Mouse (Mus musculus) R1 (cell line): ENCODE data around the gene Uqcrq.

Source experiments
- DNase-seq: peaks from one replicate; pipeline ENCODE4 v3.0.0-alpha.2; 2018; ENCODE audit warnings: low read depth, low spot score

The Uqcrq gene

DNA sequence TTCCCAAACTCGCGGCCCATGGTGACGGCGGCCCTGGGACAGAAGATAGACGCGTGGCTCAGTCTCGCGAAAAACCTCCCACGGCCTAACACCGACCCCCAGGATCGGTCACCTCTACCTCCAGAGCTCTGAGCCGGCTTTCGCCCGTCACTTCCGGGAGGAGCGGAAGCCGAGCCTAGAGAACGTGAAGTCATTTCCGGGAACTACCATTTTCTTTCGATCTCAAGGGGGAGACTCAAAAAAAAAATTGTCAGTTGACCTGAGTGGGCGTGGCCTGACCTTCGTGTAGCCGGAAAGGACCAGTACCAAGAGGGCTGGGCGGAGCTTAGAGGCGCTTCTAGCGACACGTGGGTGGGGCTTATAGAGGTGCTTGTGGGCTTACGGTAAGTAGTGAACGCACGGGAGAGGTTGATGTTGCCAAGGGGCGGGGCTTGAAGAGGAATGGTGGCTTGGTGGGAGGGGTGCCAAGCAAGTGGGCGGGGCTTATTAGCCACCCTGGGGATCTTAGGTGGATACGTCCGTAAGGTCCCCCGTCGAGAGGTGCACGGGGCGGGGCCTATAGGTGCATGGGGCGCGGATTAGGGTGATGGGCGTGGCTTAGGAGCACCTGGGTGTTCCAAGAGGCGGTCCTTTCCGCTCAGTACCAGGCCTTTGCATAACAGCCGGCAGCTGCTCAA, at the start of gene Uqcrq, which contains the start of gene Gdf9:
Gene Uqcrq, minus strand, starts transcription at position 162 of the 677 bp plus-strand sequence.
Gene Gdf9, plus strand, starts transcription at position 354 of the 677 bp plus-strand sequence.
- DNase-seq: peak; percentile 100

DNA sequence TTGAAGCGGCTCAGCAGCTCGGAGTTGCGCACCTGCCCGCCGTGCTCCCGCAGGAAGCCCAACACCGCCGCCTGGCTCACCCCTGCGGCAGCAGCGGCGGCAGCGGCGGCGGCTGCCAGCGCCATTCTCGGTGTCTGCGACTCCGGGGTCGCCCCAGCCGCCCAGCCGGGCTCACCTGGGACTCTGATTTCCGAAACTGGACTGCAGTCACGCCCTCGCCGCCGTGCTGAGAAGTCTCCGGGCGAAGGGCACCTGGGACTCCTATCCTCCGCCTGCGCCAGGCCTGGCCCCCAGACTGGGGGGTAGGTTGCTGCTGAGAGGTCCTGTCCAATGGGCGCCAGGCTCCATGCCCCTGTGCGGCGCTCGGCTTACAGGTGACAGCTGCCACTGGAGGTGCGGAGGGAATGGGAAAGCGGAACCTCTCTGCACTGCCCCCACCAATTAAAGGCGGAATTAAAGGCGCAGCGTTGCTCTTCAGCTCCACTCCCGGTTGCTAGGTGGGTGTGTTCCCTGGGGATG, 49.2 kb upstream of the Uqcrq start, which contains the start of the genes Gm9945 and Sowaha:
Gene Gm9945, plus strand, starts transcription at position 384 of the 519 bp plus-strand sequence.
Gene Sowaha, minus strand, starts transcription at position 492 of the 519 bp plus-strand sequence.
- peak; percentile 82 for DNase-seq

DNA sequence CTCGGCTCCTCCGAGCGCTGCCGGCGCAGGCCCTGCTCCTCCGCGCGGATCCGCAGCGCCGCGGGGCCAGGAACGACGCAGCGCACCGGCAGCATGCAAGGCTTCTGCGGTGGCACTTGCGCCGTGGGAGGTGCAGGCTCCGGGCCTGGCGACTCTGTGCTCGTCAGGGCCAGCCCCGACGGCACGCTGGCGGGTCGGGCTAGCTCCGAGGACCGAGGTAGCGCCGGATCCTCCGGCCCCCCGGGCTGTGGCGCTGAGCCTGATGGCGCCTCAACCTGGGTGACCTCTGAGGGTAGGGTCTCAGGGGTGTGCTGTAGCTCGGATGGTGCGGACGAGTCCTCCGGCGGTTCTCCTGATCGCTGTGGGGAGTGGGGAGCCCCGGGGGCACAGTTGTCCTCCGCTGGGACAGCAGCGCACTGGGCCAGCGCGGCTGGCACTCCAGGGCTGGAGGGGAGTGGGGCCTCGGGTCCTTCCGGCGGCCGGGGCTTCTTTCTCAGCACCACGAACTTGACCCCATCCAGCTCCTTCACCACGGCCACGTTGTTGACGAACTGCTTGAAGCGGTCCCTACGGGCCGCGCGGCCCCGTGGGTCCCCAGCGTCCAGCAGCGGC, 48.6 kb upstream of the Uqcrq start:
- DNase-seq: peak; percentile 51

DNA sequence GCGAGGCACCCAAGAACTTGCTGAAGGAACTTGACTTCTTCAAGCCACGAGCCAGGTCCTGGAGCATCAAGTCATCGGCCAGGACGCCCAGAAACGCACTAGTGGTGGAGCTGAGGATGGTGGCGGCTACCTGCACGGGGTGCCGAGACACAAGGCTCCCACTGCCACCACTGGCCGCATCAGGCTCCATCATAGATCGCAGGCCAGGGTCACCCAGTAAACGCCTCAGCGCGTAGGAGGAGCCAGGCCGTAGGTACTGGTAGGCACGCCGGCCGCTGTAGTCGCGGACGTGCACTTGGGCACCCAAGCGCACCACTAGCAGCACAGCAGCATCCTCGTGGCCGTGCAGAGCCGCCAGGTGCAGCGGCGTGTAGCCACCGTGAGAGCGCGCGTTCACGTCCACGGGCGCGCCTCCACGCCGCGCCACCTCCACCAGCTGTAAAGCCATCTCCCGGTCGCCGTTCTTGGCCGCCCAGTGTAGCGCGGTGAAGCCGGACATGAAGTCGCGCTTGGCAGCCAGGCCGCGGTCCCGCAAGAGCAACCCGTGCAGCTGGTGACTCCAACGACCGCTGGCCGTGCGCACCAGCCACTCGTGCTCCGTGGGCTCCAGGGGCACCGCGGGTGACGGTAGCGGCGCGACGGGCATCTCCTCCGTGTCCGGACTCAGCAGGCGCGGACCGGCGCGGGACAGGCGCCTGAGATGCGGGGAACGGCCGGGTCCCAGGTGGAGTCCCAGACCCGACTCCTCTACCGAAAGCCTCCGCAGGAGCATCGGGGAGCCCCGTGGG, 47.9 kb upstream of the Uqcrq start:
- DNase-seq: peak; percentile 55

DNA sequence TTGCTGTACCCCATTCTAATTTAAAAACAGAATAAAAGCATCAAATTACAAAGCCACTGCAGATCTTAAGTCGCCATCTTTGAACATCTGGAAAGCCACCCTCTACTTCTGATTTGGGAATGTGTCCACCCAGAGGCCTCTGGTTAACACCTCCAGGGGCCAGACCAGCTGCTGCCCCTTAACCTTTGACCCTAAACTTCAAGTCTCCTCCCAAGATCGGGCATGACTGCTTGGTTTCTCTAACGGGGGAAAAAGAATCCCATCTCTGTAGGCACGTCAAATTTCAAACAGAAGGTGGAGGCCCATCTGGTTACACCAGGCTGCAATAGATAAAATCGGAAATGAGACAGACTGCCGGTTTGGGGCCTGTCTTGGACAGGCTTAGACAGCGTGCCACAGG, 47.2 kb upstream of the Uqcrq start:
- peak; percentile 16 for DNase-seq

DNA sequence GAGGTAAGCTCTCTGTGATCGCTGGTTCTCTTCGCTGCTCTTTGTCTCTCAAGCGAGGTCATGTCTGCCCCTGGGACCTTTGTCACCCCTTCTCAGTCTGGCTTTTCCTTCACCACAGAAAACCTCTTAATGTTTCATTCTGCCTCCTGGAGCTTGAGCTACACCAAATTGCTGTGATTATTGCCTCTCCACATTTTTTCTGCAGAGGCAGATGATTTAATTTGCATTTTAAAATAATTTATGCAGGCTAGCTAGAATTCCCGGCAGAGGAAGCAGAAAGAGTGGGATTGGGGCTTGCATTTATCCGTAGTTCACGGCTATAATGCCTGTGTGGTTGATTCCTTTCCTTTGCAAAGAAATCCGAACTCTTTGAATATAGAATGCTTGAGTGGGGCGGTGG, 45.0 kb upstream of the Uqcrq start:
- no peak for DNase-seq

DNA sequence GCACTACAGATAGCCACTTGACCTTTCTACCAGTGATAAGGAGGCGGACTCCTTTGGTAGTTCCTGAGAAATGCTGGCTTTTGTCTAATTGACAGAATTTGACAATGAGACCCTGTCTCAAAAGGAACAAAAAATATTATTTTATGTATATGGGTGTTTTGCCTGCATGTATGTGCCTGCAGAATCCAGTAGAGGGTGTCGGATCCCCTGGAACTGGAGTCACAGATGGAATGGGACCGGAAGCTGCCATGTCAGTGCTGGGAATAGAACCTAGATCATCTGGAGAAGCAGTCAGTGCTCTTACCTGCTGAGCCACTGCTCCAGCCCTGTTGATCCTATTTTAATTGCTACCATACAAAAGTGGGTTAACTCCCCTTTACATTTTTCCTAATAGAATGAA, 42.1 kb upstream of the Uqcrq start:
- no peak for DNase-seq

DNA sequence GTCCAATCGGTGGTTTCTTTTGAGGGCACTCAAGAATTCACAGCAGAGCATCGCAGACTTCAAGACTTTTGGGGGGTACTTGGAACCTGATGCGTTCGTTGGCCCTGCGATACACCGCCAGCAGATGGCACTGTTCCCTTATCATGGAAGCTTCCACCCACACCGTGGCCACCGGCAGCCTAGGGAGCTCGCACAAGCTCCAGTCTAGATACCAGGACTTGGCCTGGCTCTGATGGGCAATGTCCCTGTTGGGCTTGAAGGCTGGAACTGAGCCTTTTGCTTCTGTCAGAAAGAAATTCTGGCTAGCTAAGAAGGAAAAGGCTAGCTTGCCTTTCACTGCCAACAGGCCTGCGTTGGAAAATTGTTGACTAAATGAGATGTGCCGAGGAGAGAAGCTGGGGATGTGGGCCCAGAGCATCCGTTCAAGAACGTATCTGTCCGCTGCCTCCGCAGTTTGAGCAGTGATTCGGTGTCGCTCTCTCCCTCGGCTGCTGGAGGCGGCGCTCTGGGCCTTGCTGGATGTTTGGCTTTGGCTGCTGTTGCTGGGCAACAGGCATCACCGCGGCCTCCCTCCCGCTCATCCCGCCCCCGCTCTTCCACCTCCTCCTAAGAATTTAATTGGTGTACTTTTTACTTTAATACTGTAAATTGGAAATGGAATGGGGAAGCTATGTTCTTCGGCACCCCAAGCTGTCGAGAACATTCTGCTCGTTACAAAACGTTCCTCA, 39.5 kb upstream of the Uqcrq start, which contains the start of gene Gm9837:
Gene Gm9837, minus strand, starts transcription at position 512 of the 728 bp plus-strand sequence.
- DNase-seq: peak; percentile 87

DNA sequence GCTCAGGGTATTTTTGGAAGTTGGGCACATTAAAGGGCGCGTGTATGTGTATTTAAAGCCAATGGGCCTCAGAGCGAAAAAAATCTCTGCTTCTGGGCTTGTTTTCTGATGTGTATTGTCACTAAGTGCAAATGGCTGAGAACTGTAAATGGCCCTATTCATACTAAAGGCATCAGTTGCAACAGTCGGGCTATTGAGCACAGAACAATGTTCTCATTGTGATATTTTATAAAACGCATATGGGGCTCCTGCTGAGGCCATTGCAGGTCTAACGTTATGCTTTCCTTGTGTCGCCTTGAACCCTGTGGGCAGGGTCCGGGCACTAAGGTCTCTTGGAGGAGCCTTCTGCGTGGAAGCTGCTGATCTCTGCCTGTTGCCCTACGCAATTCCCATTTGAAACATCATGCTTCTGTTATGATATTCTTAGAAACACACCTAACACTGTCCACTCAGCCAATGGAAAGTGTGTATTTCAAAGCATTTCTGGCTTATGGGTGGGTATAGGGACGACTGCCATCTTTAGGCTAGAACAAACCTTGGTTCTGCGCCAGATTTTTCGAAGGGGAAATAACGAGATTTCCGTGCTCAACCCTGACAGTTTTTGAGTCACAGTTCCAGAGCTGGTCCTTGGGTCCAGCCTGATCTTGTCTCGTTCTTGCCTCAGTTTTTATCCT, 38.8 kb upstream of the Uqcrq start:
- DNase-seq: no peak

DNA sequence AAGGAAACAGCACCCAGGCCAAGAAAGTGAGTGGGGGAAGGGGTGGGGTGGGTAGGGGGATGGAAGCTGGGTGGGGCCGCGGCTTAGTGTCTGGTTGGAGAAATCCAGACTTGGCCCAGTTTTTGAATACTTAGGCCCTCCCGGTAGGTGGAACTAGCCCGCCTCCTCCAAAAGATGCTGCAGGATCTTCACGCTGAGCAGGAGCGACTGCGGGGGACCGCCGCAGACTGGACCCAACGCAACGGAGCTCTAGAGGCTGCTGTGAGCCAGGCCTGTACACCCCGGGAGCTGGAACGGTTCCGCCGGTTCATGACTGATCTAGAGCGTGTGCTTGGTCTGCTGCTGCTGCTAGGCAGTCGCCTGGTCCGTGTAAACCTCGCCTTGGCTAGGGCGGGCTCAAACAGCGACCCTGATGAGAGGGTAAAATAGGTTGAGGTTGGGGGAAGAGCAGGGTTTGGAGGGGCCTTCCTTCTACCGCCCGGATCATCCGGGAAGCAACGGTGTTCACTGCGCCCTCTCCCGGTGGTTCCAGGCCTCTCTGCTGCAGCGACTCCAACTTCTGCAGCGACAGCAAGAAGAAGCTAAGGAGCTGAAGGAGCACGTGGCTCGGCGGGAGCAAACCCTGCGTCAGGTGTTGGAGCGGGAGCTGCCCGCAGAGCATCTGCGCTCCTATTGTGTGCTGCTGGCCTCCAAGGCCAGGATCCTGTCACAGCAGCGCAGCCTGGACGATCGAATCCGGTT, 35.8 kb upstream of the Uqcrq start:
- DNase-seq: peak; percentile 91

DNA sequence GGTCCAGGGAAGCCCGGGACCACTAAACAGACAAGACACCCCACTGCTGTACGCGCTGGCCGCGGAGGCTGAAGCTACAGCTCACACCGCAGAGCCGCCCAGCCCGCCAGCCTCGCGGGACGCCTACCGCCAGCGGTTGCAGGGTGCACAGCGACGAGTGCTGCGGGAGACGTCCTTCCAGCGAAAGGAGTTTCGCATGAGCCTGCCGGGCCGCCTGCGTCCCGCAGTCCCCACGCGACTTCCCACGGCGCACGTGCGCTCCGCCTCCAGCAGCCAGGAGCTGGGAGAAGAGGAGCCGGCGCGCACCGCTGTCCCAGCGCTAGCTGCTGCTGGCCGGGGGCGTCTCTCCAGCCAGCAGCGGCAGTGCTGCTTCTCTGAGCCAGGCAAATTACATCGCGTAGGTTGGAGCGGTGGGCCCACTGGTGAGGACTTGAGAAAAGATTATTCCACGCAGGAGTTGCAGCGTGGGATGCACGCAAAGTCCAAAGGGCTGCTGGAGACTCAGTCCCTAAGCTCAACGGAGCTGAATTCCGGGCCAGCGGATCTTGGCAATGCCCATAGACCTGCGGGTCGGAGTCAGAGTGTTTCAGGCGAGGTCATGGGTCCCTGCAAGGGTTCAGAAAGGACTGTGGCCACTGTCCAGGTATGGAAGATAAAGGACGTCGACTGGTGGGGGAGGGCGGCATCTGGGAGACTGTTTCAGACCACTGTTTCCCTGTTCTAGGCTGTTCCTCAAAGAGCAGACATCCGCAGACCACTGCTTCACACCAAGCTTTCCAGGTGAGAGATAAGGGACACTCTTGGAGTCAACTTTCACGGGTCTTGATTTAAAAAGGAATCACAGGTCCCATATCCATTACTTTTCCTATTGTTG, 33.2 kb upstream of the Uqcrq start:
- peak; percentile 56 for DNase-seq

DNA sequence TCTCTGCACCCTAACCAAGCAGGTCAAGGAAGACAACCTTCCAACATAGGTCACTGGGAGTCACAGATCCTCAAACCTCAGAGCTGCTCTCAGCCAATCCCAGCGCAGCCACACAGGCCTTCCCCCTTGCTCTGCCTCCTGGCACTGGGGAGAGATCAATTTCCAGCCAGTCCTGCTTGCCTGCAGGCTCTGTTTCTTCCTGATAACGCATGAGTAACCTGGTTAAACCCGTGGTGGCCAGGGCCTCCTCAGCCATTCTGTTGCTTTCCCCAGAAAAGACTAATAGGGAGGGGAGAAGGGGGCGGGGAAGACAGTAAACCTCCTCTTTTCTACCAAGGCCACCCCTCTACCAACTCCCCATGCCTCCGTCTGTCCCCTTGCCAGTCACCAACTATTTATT, 31.1 kb upstream of the Uqcrq start:
- DNase-seq: no peak

DNA sequence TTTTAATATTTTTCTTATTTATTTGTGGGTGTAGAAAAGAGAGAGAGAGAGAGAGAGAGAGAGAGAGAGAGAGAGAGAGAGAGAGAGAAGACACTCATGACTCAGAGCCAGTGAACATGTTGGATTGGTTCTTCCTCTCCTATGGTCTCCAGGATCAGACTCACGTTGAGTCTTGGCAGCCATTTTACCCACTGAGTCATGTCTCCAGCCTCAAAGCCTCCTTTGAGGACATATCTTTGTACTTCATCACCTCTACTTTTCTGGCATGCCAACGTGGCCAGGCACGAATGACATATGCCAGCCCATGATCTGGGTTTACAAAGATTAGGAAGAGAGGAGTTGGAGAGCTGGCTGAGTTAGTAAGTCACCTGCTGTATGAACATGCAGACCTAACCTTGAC, 29.6 kb upstream of the Uqcrq start:
- no peak for DNase-seq

DNA sequence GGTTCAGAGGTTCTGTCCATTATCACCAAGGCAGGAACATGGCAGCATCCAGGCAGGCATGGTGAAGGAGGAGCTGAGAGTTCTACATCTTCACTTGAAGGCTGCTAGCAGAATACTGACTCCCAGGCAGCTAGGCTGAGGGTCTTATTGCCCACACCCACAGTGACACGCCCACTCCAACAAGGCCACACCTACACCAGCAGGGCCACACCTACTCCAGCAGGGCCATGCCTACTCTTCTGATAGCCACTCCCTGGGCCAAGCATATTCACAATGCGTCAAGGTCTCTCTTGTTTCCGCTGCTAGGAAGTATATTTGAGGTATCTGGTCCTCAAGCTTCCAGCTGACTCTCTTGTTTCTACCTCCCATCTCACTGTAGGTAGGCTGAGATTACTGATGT, 28.4 kb upstream of the Uqcrq start:
- peak; percentile 78 for DNase-seq

DNA sequence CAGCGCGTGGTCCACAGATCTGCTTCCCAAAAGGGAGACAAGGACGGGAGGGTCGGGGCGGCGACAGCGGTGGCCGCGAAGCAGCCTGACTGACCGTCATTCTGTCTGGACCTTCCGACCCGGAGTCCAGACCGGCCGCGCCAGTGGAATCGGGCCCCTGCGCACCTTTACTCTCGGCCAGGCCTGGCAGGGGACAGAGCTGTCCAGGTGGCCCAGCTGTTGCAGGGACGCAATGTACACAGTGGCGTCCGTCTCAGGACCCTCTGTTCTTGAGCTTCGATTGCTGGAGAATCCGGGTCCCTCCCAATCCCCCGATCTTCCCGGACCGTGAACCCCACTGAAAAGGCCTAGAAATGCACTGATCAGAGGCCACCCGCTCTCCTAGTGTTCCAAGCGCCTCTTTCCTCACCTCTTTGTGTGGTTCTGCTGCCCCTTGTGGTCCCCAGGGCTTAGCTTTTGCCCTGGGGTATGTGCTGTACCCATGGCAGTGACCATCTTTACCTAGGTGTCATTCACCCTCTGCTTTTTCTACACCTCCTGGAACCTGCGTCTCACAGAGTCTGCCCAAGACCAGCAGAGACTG, 26.8 kb upstream of the Uqcrq start:
- DNase-seq: peak; percentile 24

DNA sequence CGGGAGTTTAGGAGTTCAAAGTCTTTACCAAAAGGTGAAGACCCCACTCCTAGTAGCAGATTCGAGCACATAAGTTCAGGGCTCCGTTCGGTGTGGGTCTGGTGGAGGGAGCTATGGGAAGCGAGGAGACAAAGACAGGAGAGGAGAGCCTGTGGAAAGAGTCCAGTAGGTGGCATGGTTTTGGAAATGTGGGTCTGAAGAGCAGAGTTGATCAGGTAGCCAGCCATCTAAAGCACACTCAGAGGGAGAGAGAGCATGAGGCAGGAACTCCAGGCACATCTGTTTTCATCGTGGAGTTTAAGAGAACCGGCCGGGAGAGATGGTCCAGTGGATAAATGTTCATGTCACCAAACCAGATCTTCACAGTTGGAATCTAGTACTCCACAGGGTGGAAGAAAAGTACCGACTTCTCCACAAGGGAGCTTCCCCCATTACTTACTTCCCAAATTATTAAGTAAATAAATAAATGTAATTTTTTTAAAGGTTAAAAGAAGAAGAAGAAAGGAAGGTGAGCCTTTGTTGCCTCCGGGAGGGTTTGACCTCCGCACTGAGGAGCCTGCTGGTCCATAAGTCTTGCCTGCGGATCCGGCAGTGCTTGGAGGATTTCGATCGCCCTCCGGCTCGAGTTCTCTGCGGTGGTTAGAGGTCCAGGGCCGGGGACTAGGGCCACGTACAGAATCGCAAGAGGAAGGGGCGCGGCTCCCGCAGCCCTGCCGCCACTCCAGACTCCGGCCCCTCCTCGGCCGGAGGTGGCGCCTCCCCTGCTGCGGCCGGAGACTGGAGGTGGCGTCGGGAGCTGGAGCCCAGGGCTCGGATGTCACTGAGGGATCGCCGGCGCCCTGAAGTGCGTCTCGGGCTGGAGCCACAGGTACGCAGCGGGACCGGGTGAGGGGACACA, 26.1 kb upstream of the Uqcrq start, which contains the start of the genes Gm10447 and Shroom1:
Gene Gm10447, minus strand, starts transcription at position 637 of the 898 bp plus-strand sequence.
Gene Shroom1, plus strand, starts transcription at position 732 of the 898 bp plus-strand sequence.
- peak; percentile 66 for DNase-seq

DNA sequence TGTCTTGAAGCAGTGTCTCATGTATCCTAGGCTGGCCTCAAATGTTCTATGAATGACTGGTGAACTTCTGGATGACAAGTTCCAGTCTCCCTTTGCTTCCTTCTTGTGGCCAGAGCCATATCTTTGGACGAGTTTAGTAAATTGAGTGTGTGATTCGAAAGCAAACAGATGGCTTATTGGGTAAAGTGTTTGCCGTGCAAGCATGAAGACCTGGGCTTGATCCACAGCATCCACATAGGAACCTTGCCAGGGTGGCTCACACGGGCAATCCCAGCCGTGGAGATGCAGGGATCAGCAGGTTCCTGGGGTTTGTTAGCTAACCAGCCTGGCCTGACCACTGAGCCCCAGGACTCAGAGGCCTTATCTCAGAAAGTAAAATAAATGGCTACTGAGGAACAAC, 22.4 kb upstream of the Uqcrq start:
- no peak for DNase-seq
